Mouse (Mus musculus) thymus, postnatal 10 days (tissue): ENCODE results near the gene Padi3.
A peak's percentile ranks its signal among the peaks of the same experiment; 100 is the strongest.

Experiments used
- DNase-seq, 2 experiments: peaks; one replicate each; pipeline ENCODE4 v3.0.0; 2021; ENCODE audit warnings: low spot score in 2 of 2

Gene Padi3

GRCm38 (mm10) chr4:140815996-140816917 lies 5.8 kb upstream of the Padi3 start:
- DNase-seq, result no peak

GRCm38 (mm10) chr4:140815496-140815895 lies 5.0 kb upstream of the Padi3 start:
- DNase-seq, result no peak

- DNase-seq, result peak; percentile 27 to 49
These were observed 4.1 kb upstream of the Padi3 start for GRCm38 (mm10) chr4:140814241-140815225.

GRCm38 (mm10) chr4:140813358-140814185 lies 3.1 kb upstream of the Padi3 start:
- no peak for DNase-seq

- DNase-seq, result no peak
These were observed 2.2 kb upstream of the Padi3 start for GRCm38 (mm10) chr4:140812609-140813008.

GRCm38 (mm10) chr4:140812191-140812590 lies 1.7 kb upstream of the Padi3 start:
- no peak for DNase-seq

GRCm38 (mm10) chr4:140809118-140809517 lies 1.3 kb downstream of the Padi3 start:
- DNase-seq, result no peak

GRCm38 (mm10) chr4:140804601-140805000 lies 5.8 kb downstream of the Padi3 start:
- no peak for DNase-seq

GRCm38 (mm10) chr4:140801364-140801763 lies 9.1 kb downstream of the Padi3 start:
- no peak for DNase-seq

- no peak for DNase-seq
These were observed 13.7 kb downstream of the Padi3 start for GRCm38 (mm10) chr4:140796786-140797185.

- DNase-seq, result no peak
These were observed 15.8 kb downstream of the Padi3 start for GRCm38 (mm10) chr4:140794678-140795077.

- DNase-seq, result no peak
These were observed 16.7 kb downstream of the Padi3 start for GRCm38 (mm10) chr4:140793795-140794194.

GRCm38 (mm10) chr4:140792584-140792983 lies 17.9 kb downstream of the Padi3 start:
- DNase-seq, result no peak

GRCm38 (mm10) chr4:140791071-140791470 lies 19.4 kb downstream of the Padi3 start:
- no peak for DNase-seq

GRCm38 (mm10) chr4:140789983-140790382 lies 20.5 kb downstream of the Padi3 start:
- DNase-seq, result no peak

- DNase-seq, result peak; percentile 62 to 78
These were observed 21.5 kb downstream of the Padi3 start for GRCm38 (mm10) chr4:140788983-140789382.

- DNase-seq, result no peak
These were observed 22.2 kb downstream of the Padi3 start for GRCm38 (mm10) chr4:140788264-140788663.

- no peak for DNase-seq
These were observed 23.0 kb downstream of the Padi3 start for GRCm38 (mm10) chr4:140787414-140787813.

GRCm38 (mm10) chr4:140785217-140785616 lies 25.2 kb downstream of the Padi3 start:
- no peak for DNase-seq

- no peak for DNase-seq
These were observed 26.0 kb downstream of the Padi3 start for GRCm38 (mm10) chr4:140784292-140784945.

GRCm38 (mm10) chr4:140782821-140783220 lies 27.6 kb downstream of the Padi3 start:
- DNase-seq, result no peak
